ENCODE assay signal across 29 mouse cellular contexts in the genomic region with DNA sequence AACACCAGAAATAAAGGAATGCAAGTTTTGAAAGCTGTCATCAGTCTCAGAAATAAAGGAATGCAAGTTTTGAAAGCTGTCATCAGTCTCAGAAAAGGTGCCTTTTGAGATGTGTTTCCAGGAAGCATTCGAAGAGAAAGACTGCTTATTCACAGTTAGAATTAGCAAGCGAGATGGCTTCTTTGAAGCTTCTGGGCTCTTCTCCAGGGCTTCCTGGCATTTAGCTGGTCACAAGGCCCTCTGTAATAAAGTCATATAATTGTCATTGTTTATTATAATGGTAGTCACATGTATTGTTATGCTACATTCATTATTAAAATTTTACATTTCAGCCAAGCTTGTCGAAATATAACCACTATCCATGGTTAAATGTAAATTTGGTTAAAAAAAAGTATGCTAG. TPM values are rescaled to one million over a fixed set of nuclear protein-coding genes. Genes with fewer than 3 reads are reported as not detected.
"Had no signal": no experiment of that assay in that cellular context is flagged by ENCODE, and none has a peak within 500 bp of the region (broad histone marks: within the 10 kb centered on the region; RNA-seq: fewer than 3 reads in every experiment).

No protein-coding gene starts in this region.

- H3K9ac ChIP-seq: liver, embryonic 13.5 days; lung, embryonic 14.5 days; midbrain, embryonic 13.5 days had no signal

- H3K4me2 ChIP-seq: liver, embryonic 13.5 days; lung, embryonic 14.5 days; midbrain, embryonic 13.5 days had no signal

- H3K36me3 ChIP-seq: liver, embryonic 13.5 days; midbrain, embryonic 13.5 days had no signal

- ATAC-seq: lung, postnatal 0 days; midbrain, embryonic 13.5 days had no signal

- H3K27ac ChIP-seq: left cerebral cortex, adult 2 months; liver, embryonic 13.5 days; macrophage; midbrain, embryonic 13.5 days; stomach, postnatal 0 days had no signal

- H3K27me3 ChIP-seq: liver, embryonic 13.5 days had no signal

- H3K4me1 ChIP-seq: liver, embryonic 13.5 days; midbrain, embryonic 13.5 days had no signal

- H3K9me3 ChIP-seq: midbrain, embryonic 13.5 days had no signal

- DNase-seq: kidney, adult 9 months; kidney, postnatal 14 days; kidney, postnatal 4 days; layer of hippocampus, postnatal 36 days; liver, embryonic 13.5 days; lung, embryonic 14.5 days; thymus, adult 2 months; thymus, postnatal 14 days; thymus, postnatal 4 days had no signal

- H3K4me3 ChIP-seq: left cerebral cortex, adult 2 months; liver, embryonic 13.5 days; midbrain, embryonic 13.5 days had no signal

RNA-seq across cellular contexts. Expression of a gene that starts 13.1 kb away (rescaled TPM):
- polyA plus RNA-seq: macrophage had no signal

RNA-seq across cellular contexts. Expression of a gene that starts 31.9 kb away (rescaled TPM):
- total RNA-seq: layer of hippocampus, adult 18-20 months; layer of hippocampus, postnatal 10 days; layer of hippocampus, postnatal 36 days; left cerebral cortex, adult 2 months; left cerebral cortex, postnatal 10 days; left cerebral cortex, postnatal 36 days; liver, adult 2 months; megakaryocyte, adult 5-6 weeks; midbrain, postnatal 0 days had no signal
- polyA plus RNA-seq: kidney, embryonic 16.5 days; limb, embryonic 11.5 days; limb, embryonic 14.5 days; liver, adult 2 months; liver, embryonic 13.5 days; liver, embryonic 16.5 days; lung, embryonic 14.5 days; lung, postnatal 0 days; macrophage; midbrain, embryonic 13.5 days; midbrain, postnatal 0 days; neural tube, embryonic 11.5 days; neural tube, embryonic 14.5 days; small intestine, adult 2 months; stomach, embryonic 14.5 days; stomach, postnatal 0 days had no signal
